Mouse (Mus musculus): Measurements from ENCODE around the gene Lekr1. TPM values are rescaled to one million over a fixed set of nuclear protein-coding genes. Genes with fewer than 3 reads are reported as not detected.

Lekr1 gene
- total and polyA plus RNA-seq, 3 experiments, result 1.8 to 2.5 TPM; not detected in 1

- TF ChIP-seq HCFC1 (IDR thresholded peaks at IDR 0.05; ENCODE audit: low read depth, low read length) (peak; percentile 82), E2F4 (IDR thresholded peaks at IDR 0.05; ENCODE audit: borderline replicate concordance, low read depth, low read length) (no peak)
Measured at GRCm38 (mm10) chr3:65665977-65666766, at the start of gene Lekr1 (continued).

DNA sequence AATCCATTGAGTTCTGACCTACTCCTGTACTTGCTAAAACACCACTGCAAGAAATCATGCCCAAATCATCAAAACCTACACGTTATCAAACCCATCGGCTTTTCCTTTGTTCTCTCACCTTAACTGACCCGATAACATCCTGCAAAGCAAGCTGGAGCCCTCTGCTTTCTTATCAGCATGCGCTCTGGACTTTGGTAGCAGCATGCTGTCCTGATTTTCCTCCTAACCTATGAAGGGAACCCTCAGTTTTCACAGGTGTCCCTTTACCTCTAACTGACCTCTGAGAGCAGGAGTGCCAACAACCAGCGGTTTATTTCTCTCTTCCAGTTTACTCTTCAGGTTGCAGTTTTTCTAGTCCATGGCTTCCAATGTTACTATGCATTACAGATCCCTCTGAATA lies 48.5 kb upstream of the Lekr1 start:
- Histone ChIP-seq H3K79me2 (ENCODE audit: control insufficient read depth, insufficient read depth, low read length, poor library complexity) (no peaks in the 10 kb centered on the region), H3K4me1 (ENCODE audit: control insufficient read depth in 1 of 2, insufficient read depth in 2 of 2, low read length in 2 of 2) (no peaks in the 10 kb centered on the region), H3K9ac (ENCODE audit: control insufficient read depth, low read depth, low read length, poor library complexity, severe bottlenecking) (no peak overlapping the region), H3K4me3 (ENCODE audit: control insufficient read depth in 1 of 2, insufficient read depth in 1 of 2, low read depth in 2 of 2, low read length in 2 of 2) (no peak overlapping the region), H3K27ac (ENCODE audit: control insufficient read depth, low read depth, low read length) (no peak overlapping the region), H3K36me3 (ENCODE audit: control insufficient read depth in 1 of 2, insufficient read depth in 2 of 2, low read length in 2 of 2) (no peaks in the 10 kb centered on the region), H3K27me3 (ENCODE audit: control insufficient read depth in 1 of 2, insufficient read depth in 2 of 2, low read length in 2 of 2) (peaks cover 0 to 2% of the 10 kb centered on the region in 2 experiments; a peak in 1 of 4 replicates), H3K9me3 (replicated peaks; ENCODE audit: insufficient read depth, low read length) (no peaks in the 10 kb centered on the region)
- DNase-seq (ENCODE audit: low read depth, low spot score), result no peak
- TF ChIP-seq JUND (IDR thresholded peaks at IDR 0.05; ENCODE audit: low read depth, low read length), result no peak

- Histone ChIP-seq H3K27ac (ENCODE audit: control insufficient read depth, low read depth, low read length) (no peak overlapping the region), H3K9ac (ENCODE audit: control insufficient read depth, low read depth, low read length, poor library complexity, severe bottlenecking) (no peak overlapping the region), H3K4me1 (ENCODE audit: control insufficient read depth in 1 of 2, insufficient read depth in 2 of 2, low read length in 2 of 2) (no peaks in the 10 kb centered on the region), H3K9me3 (replicated peaks; ENCODE audit: insufficient read depth, low read length) (no peaks in the 10 kb centered on the region), H3K4me3 (ENCODE audit: control insufficient read depth in 1 of 2, insufficient read depth in 1 of 2, low read depth in 2 of 2, low read length in 2 of 2) (no peak overlapping the region), H3K79me2 (ENCODE audit: control insufficient read depth, insufficient read depth, low read length, poor library complexity) (no peaks in the 10 kb centered on the region), H3K36me3 (ENCODE audit: control insufficient read depth in 1 of 2, insufficient read depth in 2 of 2, low read length in 2 of 2) (no peaks in the 10 kb centered on the region), H3K27me3 (ENCODE audit: control insufficient read depth in 1 of 2, insufficient read depth in 2 of 2, low read length in 2 of 2) (peaks cover 2 to 4% of the 10 kb centered on the region in 2 experiments; a peak in 3 of 4 replicates)
- no peak for DNase-seq (ENCODE audit: low read depth, low spot score)
- TF ChIP-seq JUND (IDR thresholded peaks at IDR 0.05; ENCODE audit: low read depth, low read length) (no peak), BHLHE40 (IDR thresholded peaks at IDR 0.05; ENCODE audit: borderline replicate concordance, low read depth, low read length) (no peak), MYB (IDR thresholded peaks at IDR 0.05; ENCODE audit: low read depth, low read length) (no peak), MAX (IDR thresholded peaks at IDR 0.05; ENCODE audit: low read length) (no peak), MXI1 (IDR thresholded peaks at IDR 0.05; ENCODE audit: low read depth, low read length) (no peak), SIN3A (IDR thresholded peaks at IDR 0.05; ENCODE audit: low read length) (no peak), CHD1 (IDR thresholded peaks at IDR 0.05; ENCODE audit: low read depth, low read length) (no peak), USF1 (IDR thresholded peaks at IDR 0.05; ENCODE audit: low read depth, low read length) (no peak), HCFC1 (IDR thresholded peaks at IDR 0.05; ENCODE audit: low read depth, low read length) (no peak), MEF2A (IDR thresholded peaks at IDR 0.05; ENCODE audit: extremely low read depth, insufficient replicate concordance, low read depth, low read length, poor library complexity, severe bottlenecking) (no peak), CHD2 (IDR thresholded peaks at IDR 0.05; ENCODE audit: low read length) (no peak), GATA1 (IDR thresholded peaks at IDR 0.05; ENCODE audit: low read depth, low read length) (no peak), SMC3 (IDR thresholded peaks at IDR 0.05; ENCODE audit: low read depth, low read length) (no peak), RCOR1 (IDR thresholded peaks at IDR 0.05; ENCODE audit: low read depth, low read length) (no peak), UBTF (IDR thresholded peaks at IDR 0.05; ENCODE audit: borderline replicate concordance, insufficient read depth, low read depth, low read length) (no peak), POLR2AphosphoS5 (IDR thresholded peaks at IDR 0.05; ENCODE audit: borderline replicate concordance, low read depth, low read length) (no peak), KAT2A (conservative IDR thresholded peaks at IDR 0.05; ENCODE audit: low read depth, low read length) (no peak), TBP (IDR thresholded peaks at IDR 0.05; ENCODE audit: low read depth, low read length) (no peak), RAD21 (IDR thresholded peaks at IDR 0.05; ENCODE audit: low read depth, low read length) (no peak), NRF1 (IDR thresholded peaks at IDR 0.05; ENCODE audit: insufficient read depth, low read depth, low read length, poor library complexity, severe bottlenecking) (no peak)
Measured at GRCm38 (mm10) chr3:65619340-65619739, 46.7 kb upstream of the Lekr1 start.

Data from MEL (cell line).